Mouse (Mus musculus): ENCODE results near the gene Gigyf1.

Gene Gigyf1

GRCm38 (mm10) chr5:137570691-137571586, 52.6 kb downstream of the Gigyf1 start:
- DNase-seq (ENCODE audit: low spot score), result peak; percentile 36

GRCm38 (mm10) chr5:137574470-137574901, 56.1 kb downstream of the Gigyf1 start:
- DNase-seq (ENCODE audit: low spot score), result peak; percentile 9

Data from yolk sac, embryonic 10.5 days (tissue).